Mouse (Mus musculus): ENCODE measurements around the gene Tcf21. TPM values are rescaled to one million over a fixed set of nuclear protein-coding genes. Genes with fewer than 3 reads are reported as not detected.

Gene Tcf21
- total RNA-seq (2015; ENCODE audit: low replicate concordance) (not detected in 2 replicates), total RNA-seq (2017; ENCODE audit: low replicate concordance) (not detected in 2 replicates)

DNA sequence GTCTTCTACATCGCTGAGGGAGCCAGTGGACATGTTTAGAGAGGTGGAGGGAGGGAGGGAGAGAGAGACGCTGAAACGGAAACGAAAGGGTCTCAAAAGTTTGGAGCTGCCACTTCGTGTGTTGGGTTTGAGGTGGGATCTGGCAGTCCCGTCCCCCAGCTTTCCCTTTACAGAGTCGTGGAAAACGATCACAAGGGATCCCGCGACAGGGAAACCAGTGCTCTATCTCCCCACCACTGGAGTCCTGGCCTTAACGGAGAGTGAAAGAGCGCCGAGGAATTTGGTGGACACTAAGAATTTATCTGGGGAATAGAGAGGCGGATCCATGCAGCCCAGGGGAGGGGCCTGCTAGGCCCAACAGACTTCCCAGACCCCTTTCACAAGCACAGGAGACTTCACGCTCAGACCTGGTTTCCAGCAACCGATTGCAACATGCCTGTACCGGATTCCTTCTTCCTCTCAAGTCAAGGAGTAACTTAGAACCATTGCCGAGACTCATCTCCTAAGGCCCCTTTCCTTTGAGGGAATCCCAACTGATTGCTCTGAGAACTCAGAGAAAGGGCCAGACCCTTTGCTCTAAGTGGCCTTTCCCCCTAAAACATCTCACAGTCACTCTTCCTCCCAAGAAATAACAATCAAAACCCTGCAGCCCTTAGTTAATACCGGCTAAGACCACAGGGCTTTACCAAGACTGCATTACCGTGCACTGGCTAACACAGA is at the start of gene Tcf21:
Tcf21 (minus strand) TSS at position 304 of the 720 bp plus-strand sequence.
- ATAC-seq (replicated peaks; ENCODE audit: low FRiP score, poor library complexity, severe bottlenecking): no peak

DNA sequence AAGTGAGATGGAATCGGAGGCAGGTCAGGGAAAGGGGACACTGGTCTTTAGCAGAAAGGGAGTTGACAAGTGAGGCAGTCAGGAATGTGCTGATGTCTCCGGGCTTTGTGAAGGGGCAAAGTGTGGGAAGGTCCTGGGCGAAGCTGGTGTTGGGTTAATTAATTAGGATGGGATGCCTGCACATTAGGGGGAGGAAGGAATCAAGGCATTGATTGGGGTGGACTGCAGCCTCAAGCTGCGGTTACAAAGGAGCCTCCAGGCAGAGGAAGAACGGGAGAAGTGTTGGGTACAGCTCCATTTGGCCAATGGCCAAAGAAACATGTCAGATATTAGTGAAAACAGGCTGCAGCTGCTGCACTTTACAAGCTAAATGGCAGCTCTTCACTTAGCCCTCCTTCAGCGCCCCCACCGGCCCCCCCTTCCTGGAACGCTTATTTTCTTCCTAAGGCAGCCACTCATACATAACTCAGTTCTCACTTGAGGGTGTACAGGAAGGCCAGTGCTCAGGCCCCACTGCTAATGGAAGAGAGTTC is 48.5 kb upstream of the Tcf21 start:
- no peak for ATAC-seq (replicated peaks; ENCODE audit: low FRiP score, poor library complexity, severe bottlenecking)

DNA sequence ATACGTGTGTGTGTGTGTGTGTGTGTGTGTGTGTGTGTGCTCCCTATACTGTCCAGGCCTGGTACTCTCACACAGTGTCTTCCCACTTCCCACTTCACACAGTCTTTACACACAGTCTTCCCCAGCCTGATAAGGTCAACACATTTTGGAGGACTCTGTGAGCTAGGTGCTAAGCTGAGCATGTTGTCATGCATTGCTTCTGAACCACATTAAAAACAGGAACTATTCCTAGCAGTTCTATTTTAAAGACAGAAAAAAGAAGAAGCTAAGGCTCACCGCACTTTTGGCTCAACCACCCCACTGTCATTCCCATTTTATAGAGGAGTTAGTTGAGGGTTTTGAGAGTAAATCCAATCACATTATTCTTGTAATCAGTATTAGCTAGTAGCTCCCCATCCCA is 47.2 kb upstream of the Tcf21 start:
- ATAC-seq (replicated peaks; ENCODE audit: low FRiP score, poor library complexity, severe bottlenecking): no peak

DNA sequence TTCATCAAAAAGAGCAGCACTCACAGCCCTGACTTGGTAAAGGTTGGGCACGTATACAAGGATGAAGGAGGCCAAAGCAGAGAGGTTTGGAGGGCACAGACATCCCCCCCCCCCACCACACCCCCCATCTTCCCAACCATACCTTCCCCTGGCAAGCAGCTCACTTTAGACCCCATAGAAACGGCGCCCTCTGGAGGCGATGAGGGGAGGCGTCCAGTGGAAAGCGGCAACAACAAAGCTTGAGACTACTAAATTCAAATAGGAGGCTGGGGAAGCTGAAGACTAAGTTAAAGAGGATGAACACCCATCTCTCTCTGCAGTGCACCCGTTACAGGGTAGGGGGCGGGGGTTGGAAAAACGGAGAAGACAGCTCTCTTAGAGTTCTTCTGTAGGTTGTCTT is 38.1 kb upstream of the Tcf21 start:
- ATAC-seq (replicated peaks; ENCODE audit: low FRiP score, poor library complexity, severe bottlenecking): no peak

GRCm38 (mm10) chr10:22854330-22854729 is 34.4 kb upstream of the Tcf21 start:
- no peak for ATAC-seq (replicated peaks; ENCODE audit: low FRiP score, poor library complexity, severe bottlenecking)

- no peak for ATAC-seq (replicated peaks; ENCODE audit: low FRiP score, poor library complexity, severe bottlenecking)
Measured at GRCm38 (mm10) chr10:22845351-22845750, 25.4 kb upstream of the Tcf21 start.

DNA sequence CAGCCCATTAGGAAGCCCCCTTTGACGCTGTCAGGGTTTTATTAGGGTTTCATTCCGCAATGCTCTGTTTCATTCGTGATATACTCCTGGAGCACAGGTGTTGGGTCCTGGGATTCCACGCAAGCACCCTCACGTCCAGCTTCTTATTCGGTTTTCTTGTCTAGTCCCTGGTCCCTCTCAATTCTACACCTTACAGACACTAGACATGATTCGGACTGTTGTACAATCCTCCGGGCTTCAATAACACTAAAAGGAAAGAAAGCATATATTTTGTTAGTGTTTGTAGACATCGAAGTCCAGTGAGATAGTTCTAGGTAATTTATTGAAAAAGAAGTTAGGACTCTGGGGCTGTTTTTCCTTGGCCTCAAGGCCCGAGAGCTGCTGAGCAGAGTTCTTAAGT is 24.8 kb upstream of the Tcf21 start:
- ATAC-seq (replicated peaks; ENCODE audit: low FRiP score, poor library complexity, severe bottlenecking): no peak

GRCm38 (mm10) chr10:22843440-22844361 is 23.7 kb upstream of the Tcf21 start:
- ATAC-seq (replicated peaks; ENCODE audit: low FRiP score, poor library complexity, severe bottlenecking): no peak

GRCm38 (mm10) chr10:22842781-22843439 is 22.9 kb upstream of the Tcf21 start:
- no peak for ATAC-seq (replicated peaks; ENCODE audit: low FRiP score, poor library complexity, severe bottlenecking)

GRCm38 (mm10) chr10:22842113-22842512 is 22.1 kb upstream of the Tcf21 start:
- no peak for ATAC-seq (replicated peaks; ENCODE audit: low FRiP score, poor library complexity, severe bottlenecking)

DNA sequence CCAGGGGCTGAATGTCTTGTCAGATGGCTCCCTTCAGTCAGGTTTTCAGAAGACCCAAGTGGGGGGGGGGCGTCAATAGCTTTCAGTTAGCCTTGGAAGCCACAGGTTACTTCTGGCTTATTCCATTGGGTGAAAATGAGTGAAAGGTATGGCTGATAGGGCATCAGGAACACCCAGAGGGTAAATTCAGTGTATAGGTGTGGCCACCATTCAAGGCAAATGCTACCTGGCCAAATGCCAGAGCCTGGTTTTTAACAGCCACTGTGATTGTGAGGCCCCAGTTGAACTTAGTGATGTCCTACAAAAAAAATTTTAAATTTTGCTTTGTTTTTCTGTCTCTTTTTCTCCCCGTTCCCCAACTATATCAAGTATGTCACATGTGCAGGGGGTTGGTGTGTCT is 6.3 kb upstream of the Tcf21 start:
- no peak for ATAC-seq (replicated peaks; ENCODE audit: low FRiP score, poor library complexity, severe bottlenecking)

DNA sequence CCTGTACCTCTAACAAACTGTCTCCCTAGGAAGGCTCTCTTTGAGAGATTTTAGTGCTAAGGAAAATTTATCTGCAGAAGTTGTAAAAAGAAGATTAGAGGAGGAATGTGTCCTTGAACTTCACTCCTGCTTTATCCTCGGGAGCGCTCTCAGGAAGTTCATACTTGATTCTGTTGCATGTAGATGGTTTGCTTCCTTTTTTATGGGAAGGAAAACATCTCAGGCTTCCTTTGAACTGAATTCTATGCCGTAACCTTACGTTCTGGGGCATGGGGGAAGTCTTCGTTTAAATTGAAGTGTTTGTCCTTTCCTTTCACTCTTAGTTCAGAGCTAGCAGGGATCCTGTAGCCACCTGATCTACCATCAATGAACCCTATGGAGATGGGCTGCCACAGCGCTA is 2.9 kb upstream of the Tcf21 start:
- ATAC-seq (replicated peaks; ENCODE audit: low FRiP score, poor library complexity, severe bottlenecking): no peak

DNA sequence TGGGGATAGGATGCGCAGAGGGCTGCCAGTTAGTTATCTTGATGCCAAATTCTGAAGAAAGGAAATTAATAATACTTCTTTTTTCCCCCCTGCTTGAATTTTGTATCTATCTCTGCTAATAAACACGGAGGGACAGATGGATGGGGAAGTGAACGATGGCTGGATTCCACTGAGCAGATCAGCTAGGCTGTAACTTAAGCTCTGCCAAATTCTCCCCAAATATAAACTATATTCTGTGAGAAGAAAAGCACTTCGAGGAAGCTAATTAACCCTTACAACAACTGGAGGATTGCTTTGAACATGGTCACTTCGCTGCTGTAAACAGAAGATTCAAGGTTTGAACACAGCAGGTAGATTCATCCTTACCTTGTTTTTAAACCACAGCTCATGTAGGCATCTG is 2.5 kb upstream of the Tcf21 start:
- no peak for ATAC-seq (replicated peaks; ENCODE audit: low FRiP score, poor library complexity, severe bottlenecking)

DNA sequence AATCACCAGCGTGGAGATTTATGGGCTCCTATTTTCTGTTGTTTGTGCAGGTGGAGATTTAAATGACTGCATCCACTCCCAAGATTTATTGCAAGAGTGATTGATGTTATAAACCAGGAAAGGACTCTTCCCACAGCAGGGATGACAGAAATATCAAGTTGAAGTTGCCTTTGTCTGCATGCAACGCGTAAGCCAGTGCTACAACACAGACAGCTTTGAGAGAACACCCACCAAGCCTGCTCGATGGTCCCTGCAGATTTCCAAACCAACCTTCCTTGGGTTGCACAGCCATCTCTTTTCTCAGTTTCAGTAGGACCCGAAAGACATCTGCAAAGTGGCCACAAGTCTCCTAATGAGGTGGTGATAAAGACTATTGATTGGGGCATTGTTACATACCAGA is 1.7 kb upstream of the Tcf21 start:
- ATAC-seq (replicated peaks; ENCODE audit: low FRiP score, poor library complexity, severe bottlenecking): no peak

GRCm38 (mm10) chr10:22821267-22821666 is 1.3 kb upstream of the Tcf21 start:
- ATAC-seq (replicated peaks; ENCODE audit: low FRiP score, poor library complexity, severe bottlenecking): no peak

DNA sequence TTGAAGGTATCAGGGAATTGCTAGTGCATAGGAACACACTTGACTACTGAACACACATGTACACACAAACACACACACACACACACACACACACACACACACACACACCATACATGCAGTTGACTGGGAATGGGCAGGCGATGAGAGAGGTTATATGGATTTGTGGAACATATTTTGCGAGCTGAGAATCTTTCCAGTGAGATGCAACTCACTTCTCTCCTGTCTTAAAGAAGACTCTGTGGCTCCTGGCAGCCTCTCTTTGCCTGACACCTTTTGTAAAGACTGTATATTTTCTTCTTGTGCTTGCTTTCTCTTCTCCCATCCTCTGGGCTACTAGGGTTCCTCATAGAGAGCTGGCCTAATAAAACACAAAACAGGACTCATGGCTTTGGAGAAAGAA is 867 bp upstream of the Tcf21 start:
- ATAC-seq (replicated peaks; ENCODE audit: low FRiP score, poor library complexity, severe bottlenecking): no peak

GRCm38 (mm10) chr10:22819239-22819870 is 619 bp downstream of the Tcf21 start:
- no peak for ATAC-seq (replicated peaks; ENCODE audit: low FRiP score, poor library complexity, severe bottlenecking)

DNA sequence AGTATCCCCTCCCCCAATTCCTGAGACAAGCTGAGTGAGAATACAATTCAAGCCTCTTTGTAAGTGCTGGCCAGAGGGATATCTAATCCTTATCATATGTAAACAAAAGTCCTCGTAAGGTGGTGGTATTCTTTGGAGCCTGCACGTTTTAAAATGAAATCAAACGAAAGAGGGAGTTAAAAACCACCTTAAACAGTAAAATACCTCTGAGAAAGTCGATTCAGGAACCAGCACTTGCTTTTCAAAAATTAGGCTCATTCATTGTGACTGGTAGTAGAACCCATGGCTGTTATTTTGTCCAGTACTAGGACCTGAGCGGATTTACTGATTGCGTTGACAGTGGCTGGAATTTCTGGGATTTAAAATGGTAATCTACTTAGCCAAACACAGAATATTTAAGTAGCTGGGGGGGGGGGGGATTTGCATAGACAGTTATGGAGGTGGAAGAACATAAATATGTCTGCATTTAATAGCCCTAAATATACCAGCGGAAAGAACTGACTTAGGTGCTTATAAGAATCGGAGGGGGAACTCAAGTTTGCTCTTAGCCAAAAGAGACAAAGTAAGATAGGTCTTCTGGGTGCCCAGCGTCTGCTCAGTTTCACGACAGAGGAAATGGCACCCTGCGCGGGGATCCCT is 1.3 kb downstream of the Tcf21 start:
- no peak for ATAC-seq (replicated peaks; ENCODE audit: low FRiP score, poor library complexity, severe bottlenecking)

- ATAC-seq (replicated peaks; ENCODE audit: low FRiP score, poor library complexity, severe bottlenecking): no peak
Measured at GRCm38 (mm10) chr10:22817976-22818375, 2.0 kb downstream of the Tcf21 start.

Data from erythroblast, adult 5-6 weeks (primary cell).